Mouse (Mus musculus) cerebral cortex, adult 2 months (tissue): ENCODE measurements around the gene Dennd1b.

ENCODE experiments used
- WGBS: fragments of 180-500 bp; shearing (Covaris S2); methylation state at CpG from one replicate; pipeline ENCODE4 v1.1.7; 2018; 5-methylcytosine and 5-hydroxymethylcytosine counted together

The Dennd1b gene

DNA sequence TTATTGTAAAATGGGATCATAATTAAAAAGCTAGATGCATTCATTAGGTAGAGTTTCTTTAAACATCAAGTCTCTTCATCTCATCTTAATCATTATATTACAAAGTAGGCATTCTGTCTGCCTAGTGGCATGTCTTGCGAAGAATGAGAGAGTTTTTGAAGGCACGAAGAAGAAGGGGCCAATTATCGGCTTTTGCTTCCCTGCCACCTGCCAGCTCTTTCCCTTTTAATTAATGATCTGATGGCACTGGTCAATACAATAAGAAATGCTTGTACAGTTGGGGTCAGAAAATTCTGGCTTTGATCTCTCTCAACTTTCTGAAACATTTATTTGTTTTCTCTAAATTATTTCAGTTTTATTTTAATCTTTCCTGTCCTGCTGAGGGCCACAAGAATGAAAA is 127.5 kb downstream of the Dennd1b start:
- WGBS: 84% methylated on average over 3 of the region's 3 CpGs

DNA sequence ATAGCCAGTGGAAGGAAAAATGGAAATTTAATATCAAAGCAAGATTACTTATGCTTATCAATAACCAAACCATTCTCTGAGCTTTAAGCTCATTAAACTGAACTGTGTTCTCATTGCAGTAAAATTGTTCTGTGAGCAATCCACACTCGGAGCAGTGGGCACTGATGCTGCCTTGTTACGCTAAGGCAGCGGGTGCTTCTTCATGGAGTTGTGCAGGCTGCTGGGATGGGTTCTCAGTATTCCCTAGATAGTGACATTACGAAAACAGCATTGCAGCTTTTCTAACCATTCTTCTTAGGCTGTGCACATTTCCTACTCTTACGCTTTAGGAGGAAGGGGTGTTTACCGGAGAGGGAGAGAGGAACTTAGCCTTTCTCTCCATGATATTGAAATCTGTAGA is 128.5 kb downstream of the Dennd1b start:
- WGBS: 91% methylated on average over 6 of the region's 6 CpGs

DNA sequence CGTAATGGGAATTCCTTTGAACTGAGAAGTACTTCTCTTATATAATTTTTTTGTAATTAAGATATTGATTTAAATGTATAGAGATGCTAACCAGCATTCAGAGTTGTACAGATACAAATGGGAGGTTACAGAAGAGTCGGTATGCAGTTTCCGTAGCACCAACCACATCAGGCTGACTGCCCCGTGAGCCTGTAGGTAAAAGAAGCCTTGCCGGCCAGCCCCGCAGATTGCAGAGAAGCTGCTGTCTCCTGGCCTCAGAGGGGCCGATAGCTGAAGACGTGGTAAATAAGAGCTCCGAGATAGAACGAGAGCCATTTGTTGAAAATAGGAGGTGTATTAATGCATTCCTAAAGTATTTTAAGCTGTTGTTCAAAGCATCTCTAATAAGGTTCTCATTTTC is 128.9 kb downstream of the Dennd1b start:
- 88% methylated on average over 10 of the region's 10 CpGs for WGBS

DNA sequence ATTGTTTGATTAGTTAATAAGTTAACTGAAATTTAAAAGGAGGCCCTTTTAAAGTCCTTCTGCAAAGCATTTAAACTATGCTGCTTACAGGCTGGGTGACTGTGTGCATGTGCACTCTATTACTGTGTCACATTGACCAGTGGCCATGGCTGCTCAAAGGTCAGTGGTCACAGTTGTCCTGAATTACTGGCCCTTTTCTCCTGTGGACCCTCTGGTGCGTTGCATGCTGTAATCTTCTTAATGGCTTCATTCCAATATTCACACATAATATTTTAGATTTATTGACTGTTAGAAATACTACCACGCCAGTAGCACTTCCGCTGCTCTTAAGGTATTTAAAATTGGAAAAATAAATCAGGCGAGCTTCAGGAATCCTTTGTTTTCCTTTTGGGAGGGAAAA is 129.5 kb downstream of the Dennd1b start:
- 91% methylated on average over 4 of the region's 4 CpGs for WGBS

DNA sequence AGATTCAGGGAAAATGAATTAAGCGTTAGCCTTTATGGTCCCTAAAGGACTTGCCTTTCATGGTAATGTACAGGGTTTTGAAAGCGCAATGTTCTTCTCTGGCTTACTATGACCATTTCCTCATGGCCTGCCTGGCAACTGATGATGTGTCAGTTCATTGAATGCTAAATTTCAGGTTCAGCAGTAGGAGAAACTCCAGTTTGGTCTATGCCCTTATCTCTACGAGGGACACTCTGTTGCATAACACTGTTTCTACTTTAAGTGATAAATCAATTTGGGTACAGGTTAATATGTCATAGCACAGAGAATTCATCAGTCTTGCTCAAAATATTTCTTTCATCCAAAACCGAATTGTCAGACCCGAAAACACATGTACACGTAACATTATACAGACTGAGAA is 133.1 kb downstream of the Dennd1b start:
- WGBS: 98% methylated on average over 6 of the region's 6 CpGs

DNA sequence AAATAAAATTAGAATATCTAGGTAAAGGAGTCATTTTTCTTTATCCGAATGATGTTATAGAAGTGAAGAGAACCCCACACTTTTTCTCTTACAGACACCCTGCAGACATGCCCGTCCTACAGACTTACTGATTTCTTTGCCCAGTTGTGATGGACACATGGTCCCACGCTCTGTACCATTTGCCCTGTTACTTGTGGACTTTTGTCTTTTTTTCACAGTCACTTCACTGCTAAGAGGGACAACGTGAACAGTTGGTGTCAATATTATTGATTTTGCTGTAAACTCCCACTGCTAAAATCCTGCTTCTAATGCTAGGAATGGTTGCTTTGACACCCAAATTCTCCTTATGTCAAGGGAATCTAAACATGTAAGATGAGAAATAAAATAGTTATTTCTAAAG is 134.9 kb downstream of the Dennd1b start:
- 97% methylated on average over 4 of the region's 4 CpGs for whole genome bisulfite sequencing

DNA sequence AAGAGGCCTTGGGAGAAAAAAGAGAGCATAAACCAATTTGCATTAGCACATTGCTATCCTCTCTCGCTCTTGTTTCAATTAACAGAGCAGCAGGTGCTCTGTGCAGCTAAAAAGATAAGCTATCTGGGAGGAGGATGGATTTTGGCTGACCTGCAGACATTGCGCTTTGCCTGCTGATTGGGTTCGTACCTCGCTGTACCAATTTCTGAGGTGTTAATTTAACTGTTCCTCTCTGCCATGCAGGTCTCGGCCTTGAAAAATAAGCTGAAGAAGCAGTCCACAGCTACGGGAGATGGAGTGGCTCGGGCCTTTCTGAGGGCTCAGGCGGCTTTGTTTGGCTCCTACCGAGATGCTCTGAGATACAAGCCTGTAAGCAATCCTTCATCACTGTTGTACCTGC is 138.5 kb downstream of the Dennd1b start:
- 82% methylated on average over 9 of the region's 9 CpGs for WGBS

DNA sequence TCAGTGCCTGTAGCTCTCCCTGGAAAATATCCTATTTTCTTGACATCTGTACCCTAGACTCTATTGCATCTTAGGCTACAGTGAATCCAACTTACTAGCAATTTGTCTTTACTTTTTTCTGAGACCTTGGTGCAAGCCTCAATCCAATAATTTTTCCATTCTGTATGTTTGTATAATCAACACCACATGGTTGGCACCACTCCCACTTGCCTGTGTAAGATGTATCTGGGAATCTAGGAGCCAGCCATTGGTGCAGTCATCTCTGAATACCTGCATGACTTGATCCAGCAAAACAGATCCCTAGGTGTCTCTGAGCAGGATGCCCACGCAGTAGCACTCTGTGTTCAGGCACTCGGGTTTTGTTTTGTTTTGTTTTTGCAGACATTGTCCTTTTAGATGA is 145.0 kb downstream of the Dennd1b start:
- WGBS: 82% methylated on average over 2 of the region's 2 CpGs

DNA sequence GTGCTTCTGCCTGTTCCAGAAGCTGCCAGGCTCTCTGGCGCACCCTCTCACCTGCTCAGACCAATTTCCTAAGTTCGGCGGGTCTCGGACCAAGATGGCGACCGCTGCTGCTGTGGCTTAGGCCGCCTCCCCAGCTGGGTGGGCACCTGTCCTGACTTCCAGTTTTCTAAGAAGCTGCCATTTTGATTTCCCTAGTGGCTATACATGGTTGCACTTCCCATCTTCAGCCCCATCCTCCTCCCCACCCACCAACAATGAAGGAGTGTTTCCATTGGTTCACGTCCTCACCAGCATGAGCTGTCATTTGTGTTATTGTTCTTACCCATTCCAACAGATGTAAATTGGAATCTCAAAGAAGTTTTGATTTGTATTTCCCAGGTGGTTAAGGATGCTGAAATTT is 159.4 kb downstream of the Dennd1b start:
- 96% methylated on average over 8 of the region's 8 CpGs for WGBS

DNA sequence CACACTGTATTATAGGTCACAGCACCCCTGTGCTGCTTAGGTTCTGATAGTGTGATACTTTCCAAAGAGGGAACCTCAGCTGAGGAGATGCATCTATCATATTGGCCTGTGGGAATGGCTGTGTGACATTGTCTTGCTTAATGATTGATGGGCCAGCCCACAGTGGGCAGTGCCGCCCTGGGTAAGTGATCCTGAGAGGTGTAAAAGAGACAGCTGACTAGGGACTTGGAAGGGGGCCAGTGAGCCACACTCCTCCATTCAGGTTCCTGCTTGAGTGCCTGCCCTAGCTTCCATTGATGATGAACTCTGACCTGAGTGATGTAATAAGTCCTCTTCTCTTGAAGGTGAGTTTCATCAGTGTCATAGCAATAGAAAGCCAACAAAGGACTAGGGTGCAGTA is 176.4 kb downstream of the Dennd1b start:
- 97% methylated on average over 1 of the region's 1 CpGs for WGBS

DNA sequence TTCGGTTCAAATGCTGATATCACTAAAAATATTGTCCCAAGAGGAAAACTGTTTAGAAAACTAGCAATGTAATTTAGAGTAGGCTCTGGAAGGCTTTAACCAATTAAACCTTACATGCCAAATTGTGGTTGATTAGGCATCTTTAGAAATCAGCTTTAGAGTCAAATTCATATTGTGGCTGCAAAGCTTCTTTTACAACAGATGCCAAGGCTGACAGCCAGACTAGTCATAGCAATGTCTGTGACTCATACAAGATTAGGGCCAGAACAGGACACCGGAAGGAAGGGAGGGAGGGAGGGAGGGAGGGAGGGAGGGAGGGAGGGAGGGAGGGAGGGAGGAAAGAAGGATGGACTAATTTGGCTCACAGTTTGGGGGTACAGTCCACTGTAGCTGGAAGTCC is 182.3 kb downstream of the Dennd1b start:
- 86% methylated on average over 1 of the region's 2 CpGs for WGBS

DNA sequence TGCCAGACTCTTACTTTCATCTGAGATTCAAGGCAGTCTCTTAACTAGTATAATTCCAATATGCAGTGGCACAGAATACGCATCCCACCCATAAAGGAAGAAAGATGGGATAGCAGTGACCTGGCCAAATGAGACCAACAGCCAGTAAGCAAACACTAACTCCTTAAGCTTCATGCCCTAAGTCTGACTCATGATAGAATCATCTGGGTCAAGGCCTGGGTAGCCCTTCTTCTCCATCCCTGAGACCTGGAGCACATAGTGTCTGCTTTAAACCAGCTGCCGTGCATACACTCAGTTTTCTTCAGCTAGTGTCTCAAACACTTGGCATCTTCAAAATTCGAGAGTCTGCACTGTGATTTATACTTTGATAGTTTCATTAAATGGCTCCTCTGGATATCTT is 183.1 kb downstream of the Dennd1b start:
- 94% methylated on average over 3 of the region's 3 CpGs for WGBS

DNA sequence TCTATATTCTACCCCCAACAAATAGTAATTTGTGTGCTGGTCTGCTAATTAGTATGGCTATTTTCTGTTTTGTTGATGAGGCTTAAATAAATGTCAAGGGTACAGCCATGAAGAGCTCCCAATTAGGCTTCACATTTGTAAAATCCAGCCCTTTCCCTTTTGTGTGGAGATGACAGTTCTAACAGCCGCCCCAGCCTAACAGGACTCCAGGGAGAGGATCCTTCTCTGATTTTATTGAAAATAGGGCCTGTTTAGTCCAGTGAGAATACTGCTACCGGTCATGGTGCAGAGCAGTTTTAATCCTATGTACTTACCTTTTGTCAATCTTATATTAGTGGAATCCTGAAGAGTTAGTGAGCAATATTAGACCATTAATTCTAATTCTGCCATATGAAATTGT is 189.8 kb downstream of the Dennd1b start:
- WGBS: 92% methylated on average over 2 of the region's 2 CpGs

DNA sequence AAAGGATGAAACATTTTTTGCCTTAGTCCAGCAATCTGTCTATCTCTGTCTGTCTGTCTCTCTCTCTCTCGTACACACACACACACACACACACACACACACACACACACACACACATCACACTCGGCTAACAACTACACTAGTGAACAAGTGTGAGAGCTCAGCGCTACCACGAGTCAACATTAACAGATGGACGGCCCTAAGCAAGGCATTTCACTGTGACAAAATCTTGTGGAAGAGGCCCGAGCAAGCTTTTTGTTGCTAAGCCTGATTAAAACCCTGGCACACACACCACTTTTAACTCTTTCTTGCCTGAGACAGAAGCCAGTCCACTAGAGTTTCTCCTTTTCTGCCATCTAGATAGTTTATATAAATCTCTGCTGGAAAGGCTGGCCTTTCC is 190.3 kb downstream of the Dennd1b start:
- 67% methylated on average over 6 of the region's 6 CpGs for WGBS

DNA sequence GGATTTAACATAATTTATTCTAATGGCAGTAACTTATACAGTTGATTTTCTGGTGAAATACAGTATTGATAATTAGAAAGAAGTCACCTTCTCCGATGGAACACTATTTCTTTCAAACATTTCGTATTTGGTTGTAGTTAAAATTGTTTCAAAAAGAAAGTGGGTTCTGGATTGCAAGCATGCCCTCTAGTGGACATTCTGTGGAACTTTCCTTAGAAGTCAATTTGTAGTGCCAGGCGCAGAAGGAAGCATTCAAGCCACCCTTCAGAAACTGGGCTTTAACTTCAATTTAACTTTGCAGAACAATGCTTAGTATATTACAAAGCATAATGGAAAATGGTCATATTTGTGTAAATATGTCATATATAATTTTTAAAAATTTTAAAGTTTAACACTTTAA is 193.2 kb downstream of the Dennd1b start:
- WGBS: 9% methylated on average over 3 of the region's 3 CpGs

DNA sequence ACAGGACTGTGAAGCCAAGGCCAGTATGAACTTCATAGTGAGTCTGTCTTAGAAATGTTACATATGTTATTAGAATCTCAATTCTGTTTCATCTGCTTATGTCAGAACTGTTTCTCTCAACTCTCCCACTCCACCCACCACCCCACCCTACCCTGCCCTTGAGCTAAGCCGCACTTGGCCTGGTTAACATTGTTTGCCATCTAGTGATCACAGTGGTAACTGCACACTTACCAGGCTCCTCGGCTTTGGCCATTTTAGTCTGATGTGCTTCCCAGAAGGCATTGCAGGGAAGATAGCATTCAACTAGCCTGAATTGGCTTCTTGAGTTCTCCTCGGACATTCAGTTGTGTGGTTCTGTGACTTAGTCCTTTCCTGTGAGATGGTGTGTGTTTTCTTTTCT is 198.4 kb downstream of the Dennd1b start:
- WGBS: 44% methylated on average over 3 of the region's 3 CpGs

DNA sequence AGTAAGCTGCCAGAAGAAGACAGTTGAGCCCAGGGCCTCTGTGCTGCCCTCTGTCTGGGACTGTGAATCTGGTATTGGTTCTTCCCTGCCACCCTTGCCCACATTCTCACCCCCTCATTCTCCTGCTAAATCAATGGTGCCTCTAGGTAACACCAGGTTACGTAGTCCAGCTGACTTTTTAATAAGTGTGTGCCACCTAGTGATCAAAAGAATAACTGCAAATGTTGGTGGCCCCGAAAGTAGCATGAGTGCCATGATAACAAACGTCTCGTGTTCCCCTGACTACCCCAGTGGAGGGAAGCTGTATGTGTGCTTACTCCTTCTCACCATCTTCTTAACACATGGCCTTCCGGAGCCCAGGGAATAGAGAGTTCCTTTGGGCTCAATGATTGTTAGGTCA is 199.6 kb downstream of the Dennd1b start:
- WGBS: 43% methylated on average over 5 of the region's 5 CpGs

DNA sequence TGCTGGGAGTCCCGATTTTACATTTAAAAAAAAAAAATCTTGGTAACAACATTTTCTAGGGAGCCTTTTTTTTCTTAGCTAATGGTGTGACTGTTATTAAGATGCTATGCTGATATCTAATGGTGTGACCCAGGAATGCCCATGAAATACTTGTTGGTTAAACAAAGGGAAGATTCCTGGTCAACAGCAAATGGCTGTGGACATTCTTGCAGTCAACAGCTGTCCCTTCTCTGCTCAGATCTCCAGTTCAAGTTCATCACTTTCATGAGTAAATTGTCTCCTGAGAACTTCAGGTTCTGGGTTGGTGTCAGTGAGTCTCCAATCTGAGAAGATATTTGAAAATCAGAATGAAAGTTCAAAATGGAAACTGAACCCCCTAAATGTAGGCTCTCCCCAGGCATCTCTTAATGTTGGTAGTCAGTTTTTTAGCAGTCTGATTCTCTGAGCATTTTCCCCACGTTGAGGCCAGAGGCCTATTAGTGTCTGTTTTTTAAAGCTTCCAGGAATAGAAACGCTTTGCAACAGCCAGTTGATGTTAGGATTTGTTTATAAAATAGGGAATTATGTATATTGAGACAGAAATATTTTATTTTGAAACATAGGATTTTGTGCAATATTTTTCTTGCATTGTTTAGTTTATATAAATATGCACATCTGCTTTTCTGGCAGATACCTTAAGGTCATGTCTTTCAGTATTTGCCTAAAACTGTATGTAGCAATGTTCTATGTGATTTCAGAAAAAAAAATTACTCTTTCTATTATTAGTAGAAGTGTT is 211.0 kb downstream of the Dennd1b start:
- WGBS: 77% methylated on average over 3 of the region's 3 CpGs

DNA sequence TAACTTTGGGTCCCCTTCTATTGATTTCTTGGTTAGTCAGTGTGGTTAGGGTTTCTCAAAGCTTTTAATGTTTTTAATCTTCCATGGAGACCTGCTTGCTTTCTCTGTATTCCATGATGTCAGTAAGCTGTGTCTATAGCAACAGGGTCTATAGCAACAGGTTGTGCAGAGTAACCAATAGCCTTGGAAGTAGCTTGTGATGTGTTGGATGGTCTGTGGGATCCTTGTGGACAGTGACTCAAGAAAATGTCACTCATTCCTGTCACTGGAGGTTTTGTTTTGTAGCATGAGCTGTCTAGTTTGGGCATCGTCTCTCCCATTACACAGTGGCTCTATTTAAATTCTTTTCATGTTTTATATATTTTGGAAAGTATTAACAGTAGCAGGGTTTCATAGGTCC is 216.5 kb downstream of the Dennd1b start:
- WGBS: 60% methylated on average over 1 of the region's 1 CpGs

DNA sequence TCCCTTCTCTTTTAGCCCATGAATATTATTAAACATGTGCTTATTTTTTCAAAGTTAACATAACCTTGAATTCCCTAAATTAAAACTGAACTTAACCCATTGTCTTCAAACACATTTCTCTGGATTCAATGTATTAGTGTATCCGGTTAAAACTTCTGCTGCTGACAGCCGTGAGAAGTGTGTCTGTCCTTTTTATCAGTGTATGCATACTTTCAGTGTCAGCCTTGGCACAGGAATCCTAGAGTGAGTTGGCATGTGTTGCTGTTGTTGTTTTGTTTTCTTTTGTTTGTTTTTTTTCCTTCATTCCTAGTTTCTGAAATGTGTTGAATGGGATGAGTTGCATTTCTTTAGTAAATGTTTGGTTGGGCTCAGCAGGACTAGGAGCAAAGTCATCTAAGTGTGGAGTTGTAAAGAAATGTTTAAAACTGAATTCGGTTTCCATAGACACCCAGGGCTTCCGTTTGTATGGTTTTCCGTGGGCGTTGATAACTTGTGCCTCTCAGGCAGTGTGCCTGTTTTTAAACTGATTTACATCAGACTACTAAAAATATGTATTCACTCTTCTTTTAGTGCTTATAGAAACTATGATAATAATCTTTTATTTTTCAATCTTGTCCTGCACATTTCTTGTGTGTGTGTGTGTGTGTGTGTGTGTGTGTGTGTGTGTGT is 217.4 kb downstream of the Dennd1b start:
- whole genome bisulfite sequencing: 24% methylated on average over 6 of the region's 6 CpGs

DNA sequence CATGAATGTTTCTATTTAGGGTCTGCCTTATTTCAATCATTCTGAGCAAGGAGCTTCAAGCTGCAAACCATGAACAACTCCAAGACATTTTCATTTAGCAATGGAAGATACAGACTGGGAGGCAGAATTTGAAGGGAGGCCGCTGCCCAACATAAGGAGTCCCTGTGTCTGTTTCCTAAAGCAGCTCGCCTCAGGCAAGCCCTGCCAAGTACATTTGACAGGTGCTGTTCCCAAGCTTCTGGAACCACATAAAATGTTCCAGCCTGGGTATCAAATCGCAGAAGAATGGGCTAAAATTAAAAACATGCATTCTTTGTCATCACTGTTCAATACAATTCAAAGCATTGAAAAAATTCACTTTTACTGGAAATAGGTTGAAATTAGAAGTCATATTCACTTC is 229.4 kb downstream of the Dennd1b start:
- WGBS: 55% methylated on average over 3 of the region's 3 CpGs

DNA sequence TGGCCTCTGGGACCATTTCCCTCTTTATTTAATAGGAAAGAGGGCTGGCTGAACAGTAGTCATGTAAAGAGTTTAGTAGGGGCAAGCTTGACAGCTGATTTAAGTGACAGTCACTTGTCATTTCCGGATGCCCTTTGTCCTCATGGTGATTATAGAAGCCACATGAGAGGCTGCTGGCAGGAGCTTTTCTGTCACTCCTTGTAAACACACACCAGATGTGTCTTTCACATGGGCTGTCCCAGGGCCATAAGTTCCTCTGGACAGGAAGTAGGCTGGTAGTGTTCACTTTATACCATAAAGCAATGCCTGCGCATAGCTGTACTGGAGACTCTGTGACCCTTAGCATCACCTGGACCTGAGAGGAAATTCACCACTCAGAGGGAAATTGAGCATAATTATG is 230.8 kb downstream of the Dennd1b start:
- 69% methylated on average over 2 of the region's 2 CpGs for WGBS

DNA sequence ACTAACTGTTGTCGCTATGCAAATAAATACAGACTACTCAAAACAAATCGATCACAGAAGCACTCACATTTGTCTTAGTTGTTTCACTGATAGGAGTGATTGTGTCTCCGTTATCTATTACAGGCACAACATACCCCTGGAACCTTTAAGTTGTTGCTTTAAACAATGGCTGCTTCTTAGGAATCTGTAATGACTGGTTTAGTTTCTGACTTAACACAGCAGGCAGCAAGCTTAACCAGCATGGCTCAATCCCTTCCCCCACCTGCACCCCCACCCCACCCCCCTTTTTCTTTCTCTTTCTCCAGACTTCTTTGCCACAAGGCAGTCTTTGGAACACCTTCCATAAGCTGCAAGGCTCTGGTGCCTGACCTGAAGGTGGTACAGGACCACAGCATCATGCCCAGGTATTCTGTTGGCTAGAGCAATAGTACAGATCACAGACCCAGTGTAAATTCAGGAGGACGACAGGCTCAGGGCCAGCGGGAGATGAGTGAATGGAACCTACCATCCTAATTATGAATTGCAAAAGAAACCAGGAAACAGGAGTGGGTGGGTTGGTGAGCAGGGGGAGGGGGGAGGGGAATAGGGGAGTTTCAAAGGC is 231.3 kb downstream of the Dennd1b start:
- 43% methylated on average over 5 of the region's 5 CpGs for WGBS
